Mouse (Mus musculus) kidney, embryonic 15.5 days (tissue): ENCODE data around the gene Itpa. TPM values are rescaled to one million over a fixed set of nuclear protein-coding genes. Genes with fewer than 3 reads are reported as not detected.

ENCODE experiments used
- ATAC-seq: fragments of 200-750 bp; cut with Nextera tagmentation; replicated peaks from 2 replicates; pipeline ENCODE4 v1.8.0; 2017; ENCODE audit warnings: moderate TSS enrichment; ENCODE audit not compliant: low FRiP score
- H3K27ac ChIP-seq: fragments of 300-500 bp; sonication (generic); 2 replicates; pipeline ENCODE4 v1.5.1; 2015; ENCODE audit warnings: mild to moderate bottlenecking, inconsistent platforms
- H3K27me3 ChIP-seq: fragments of 300-500 bp; sonication (generic); 2 replicates; pipeline ENCODE4 v1.6.1; 2015; ENCODE audit warnings: inconsistent platforms
- H3K36me3 ChIP-seq: fragments of 300-500 bp; sonication (generic); 2 replicates; pipeline ENCODE4 v1.6.1; 2015; ENCODE audit warnings: inconsistent platforms
- H3K4me1 ChIP-seq: fragments of 300-500 bp; sonication (generic); 2 replicates; pipeline ENCODE4 v1.6.1; 2015; ENCODE audit warnings: inconsistent platforms
- H3K4me2 ChIP-seq: fragments of 300-500 bp; sonication (generic); 2 replicates; pipeline ENCODE4 v1.6.1; 2015; ENCODE audit warnings: moderate library complexity, mild to moderate bottlenecking, inconsistent platforms
- H3K4me3 ChIP-seq: fragments of 300-500 bp; sonication (generic); replicated peaks from 2 replicates; pipeline ENCODE4 v1.5.1; 2015; ENCODE audit warnings: mild to moderate bottlenecking, inconsistent platforms
- H3K9ac ChIP-seq: fragments of 300-500 bp; sonication (generic); 2 replicates; pipeline ENCODE4 v1.6.1; 2015; ENCODE audit warnings: mild to moderate bottlenecking, inconsistent platforms
- H3K9me3 ChIP-seq: fragments of 300-500 bp; sonication (generic); replicated peaks from 2 replicates; pipeline ENCODE4 v1.6.1; 2016; ENCODE audit warnings: inconsistent platforms
- WGBS: fragments of 180-500 bp; shearing (Covaris S2); methylation state at CpG from one replicate; pipeline ENCODE4 v1.1.7; 2015; ENCODE audit warnings: mixed read lengths; 5-methylcytosine and 5-hydroxymethylcytosine counted together
- polyA plus RNA-seq: library from polyadenylated mRNA; unstranded; fragments of >200 nt; fragmentation: Nextera tagmentation; extraction: Ambion mirVana; gene quantifications from 2 replicates; pipeline ENCODE4 v1.2.1, GENCODE M21; 2015

The Itpa gene
- polyA plus RNA-seq, 1 experiment from 2014 or later = 120 TPM

DNA sequence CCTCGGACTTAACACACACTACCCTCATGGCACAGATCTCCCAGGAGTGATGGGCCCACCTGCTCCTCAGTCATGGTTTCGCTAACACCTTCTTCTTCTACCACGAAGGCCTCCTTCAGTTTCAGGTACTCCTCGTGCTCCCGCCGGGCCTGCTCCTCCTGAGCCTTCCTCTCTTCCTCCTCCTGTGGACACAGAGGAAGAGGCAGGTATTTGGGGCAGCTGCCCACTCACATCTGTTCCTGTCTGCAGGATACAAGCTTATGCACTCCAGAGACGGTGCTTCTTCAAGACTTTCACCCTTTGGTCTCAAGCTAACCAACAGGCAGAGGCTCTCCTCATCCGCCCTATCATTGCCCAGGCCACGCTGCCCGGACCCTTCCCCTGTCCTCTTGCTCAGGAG lies 8.9 kb upstream of the Itpa start:
- no peak overlapping the region for H3K4me2 ChIP-seq
- peaks cover 12% of the 10 kb centered on the region for H3K4me1 ChIP-seq
- H3K27me3 ChIP-seq = no peaks in the 10 kb centered on the region
- no peak for ATAC-seq
- no peaks in the 10 kb centered on the region for H3K9me3 ChIP-seq
- H3K36me3 ChIP-seq = peaks cover 91% of the 10 kb centered on the region
- H3K27ac ChIP-seq = no peak overlapping the region
- 96% methylated on average over 10 of the region's 10 CpGs for WGBS
- H3K9ac ChIP-seq = no peak overlapping the region
- H3K4me3 ChIP-seq = no peak overlapping the region

DNA sequence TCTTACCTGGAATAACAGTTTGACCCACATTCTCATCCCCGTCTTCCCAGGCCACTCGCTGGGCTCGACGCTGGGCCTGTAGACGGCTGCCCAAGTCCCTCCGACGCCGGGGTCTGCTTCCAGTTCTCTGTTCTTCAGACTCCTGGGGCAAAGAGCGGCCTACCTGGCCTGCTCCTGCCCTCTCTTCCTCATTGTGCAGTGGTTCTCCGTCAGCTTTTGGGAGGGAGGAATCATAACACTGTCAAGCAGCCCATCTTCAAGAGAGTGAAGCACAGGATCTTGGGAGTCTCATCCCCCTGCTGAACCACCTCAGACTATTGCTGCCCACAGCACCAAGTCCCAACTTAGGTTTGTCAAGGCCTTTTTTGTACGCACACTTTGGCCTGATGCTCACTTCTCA lies 4.1 kb upstream of the Itpa start:
- Histone ChIP-seq H3K9me3 (no peaks in the 10 kb centered on the region), H3K36me3 (peaks cover 42% of the 10 kb centered on the region), H3K27me3 (no peaks in the 10 kb centered on the region), H3K9ac (peak overlapping the region; percentile 81), H3K4me1 (peaks cover 31% of the 10 kb centered on the region), H3K27ac (peak overlapping the region; percentile 99; the same call in 1 of the 2 replicates), H3K4me2 (peak overlapping the region; percentile 70), H3K4me3 (peak overlapping the region; percentile 67; the same call in 1 of the 2 replicates)
- ATAC-seq = no peak
- 86% methylated on average over 11 of the region's 11 CpGs for WGBS

DNA sequence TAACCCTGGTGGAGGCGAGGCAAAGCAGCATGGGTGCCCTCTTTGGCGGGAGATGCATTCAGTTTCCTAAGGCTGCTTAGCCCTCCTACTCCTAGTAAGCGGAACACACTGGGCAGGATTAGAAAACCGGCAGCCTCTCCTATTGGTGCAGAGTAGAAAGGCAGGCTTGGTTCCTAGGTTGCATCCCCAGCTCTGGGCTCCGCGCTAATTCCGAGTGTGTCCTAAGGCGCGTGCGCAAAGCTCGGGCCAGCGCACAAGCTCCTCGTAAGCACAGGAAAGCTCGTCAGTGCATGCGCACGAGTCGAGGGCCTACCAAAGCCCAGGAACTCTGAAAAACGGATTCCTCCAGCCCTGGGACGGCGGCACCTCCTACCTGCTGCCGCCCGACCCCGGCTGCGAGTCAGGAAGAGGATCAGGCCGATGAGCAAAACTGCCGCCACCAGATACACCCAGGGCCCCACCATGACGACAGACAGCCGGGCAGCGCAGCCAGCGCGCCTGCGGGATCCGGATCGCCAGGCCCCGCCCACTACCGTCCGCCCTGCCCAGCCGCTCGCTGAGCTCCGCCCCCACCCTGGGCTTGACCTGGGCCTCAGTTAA lies 3.2 kb upstream of the Itpa start, which contains the start of gene Ddrgk1:
Gene Ddrgk1, minus strand, starts transcription at position 558 of the 600 bp plus-strand sequence.
- Histone ChIP-seq H3K27me3 (no peaks in the 10 kb centered on the region), H3K4me1 (peaks cover 38% of the 10 kb centered on the region), H3K9ac (peak within 1 kb of the TSS; percentile 81), H3K9me3 (no peaks in the 10 kb centered on the region), H3K27ac (peak within 1 kb of the TSS; percentile 99), H3K4me3 (peak within 1 kb of the TSS; percentile 67), H3K36me3 (peaks cover 34% of the 10 kb centered on the region), H3K4me2 (peak within 1 kb of the TSS; percentile 70)
- peak; percentile 96 for ATAC-seq
- WGBS = under 1% methylated on average over 40 of the region's 40 CpGs

DNA sequence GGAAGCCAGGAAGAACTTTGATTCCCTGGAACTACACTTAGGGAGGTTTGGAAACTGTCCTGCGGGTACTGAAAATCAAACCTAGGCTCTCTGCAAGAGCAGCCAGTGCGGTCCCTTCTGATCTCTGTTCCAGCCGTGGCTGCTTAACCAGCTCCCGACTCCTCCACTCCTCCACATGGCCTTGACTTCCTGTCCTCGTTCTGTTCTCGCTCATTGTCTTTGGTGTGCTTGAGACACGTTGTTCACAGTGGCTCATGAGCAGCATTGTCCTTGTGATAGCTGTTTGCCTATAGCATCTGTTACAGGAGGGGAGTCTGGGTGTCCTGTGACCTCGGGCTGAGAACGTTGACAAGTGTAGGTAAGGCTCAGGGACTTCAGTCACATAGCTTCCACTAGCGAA lies 9.8 kb downstream of the Itpa start:
- no peaks in the 10 kb centered on the region for H3K4me1 ChIP-seq
- H3K4me2 ChIP-seq = no peak overlapping the region
- H3K9me3 ChIP-seq = no peaks in the 10 kb centered on the region
- no peak overlapping the region for H3K4me3 ChIP-seq
- H3K27ac ChIP-seq = no peak overlapping the region
- no peak for ATAC-seq
- H3K36me3 ChIP-seq = peaks cover 98% of the 10 kb centered on the region
- no peak overlapping the region for H3K9ac ChIP-seq
- no peaks in the 10 kb centered on the region for H3K27me3 ChIP-seq
- WGBS = 42% methylated on average over 10 of the region's 10 CpGs

DNA sequence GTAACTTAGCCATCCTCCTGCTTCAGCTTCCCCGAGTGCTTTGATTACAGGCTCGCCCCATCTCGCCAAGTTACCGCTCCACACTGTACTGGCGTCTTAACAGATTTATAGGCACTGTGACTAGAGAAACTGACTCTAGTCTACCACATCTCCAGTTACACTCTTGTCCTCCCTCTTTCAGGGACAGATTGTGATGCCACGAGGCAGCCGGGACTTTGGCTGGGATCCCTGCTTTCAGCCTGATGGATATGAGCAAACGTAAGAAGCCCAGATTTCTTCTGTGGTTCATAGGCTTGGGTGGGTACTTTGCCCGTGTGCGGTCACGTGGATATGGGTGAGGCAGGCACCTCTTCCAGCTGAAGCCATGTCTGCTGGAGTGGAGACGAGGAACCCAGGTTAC lies 11.7 kb downstream of the Itpa start:
- Histone ChIP-seq H3K4me3 (no peak overlapping the region), H3K27me3 (no peaks in the 10 kb centered on the region), H3K4me2 (no peak overlapping the region), H3K9ac (no peak overlapping the region), H3K9me3 (no peaks in the 10 kb centered on the region), H3K27ac (no peak overlapping the region), H3K36me3 (peaks cover 96% of the 10 kb centered on the region), H3K4me1 (no peaks in the 10 kb centered on the region)
- 75% methylated on average over 12 of the region's 12 CpGs for WGBS
- ATAC-seq = no peak

DNA sequence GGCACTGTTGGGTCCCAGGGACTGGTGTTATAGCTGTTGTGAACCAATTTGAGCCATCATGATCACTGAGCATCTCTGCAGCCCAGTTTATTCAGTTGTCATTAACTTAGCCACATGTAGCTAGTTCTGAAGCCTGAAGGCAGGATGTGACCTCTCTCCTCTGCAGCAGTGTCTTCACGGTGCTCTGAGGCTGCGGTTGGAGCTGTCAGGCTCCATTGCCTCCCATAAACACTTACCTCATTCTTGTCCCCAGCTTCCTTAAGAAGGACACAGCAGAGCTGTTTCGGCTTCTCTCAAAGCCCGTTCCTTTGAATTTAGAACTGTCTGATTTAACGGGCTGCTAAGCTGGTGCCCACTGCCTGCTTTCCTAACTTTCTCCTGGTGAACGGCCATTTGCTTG lies 12.5 kb downstream of the Itpa start:
- peak overlapping the region; percentile 15 for H3K27ac ChIP-seq
- peak; percentile 79 for ATAC-seq
- H3K4me2 ChIP-seq = no peak overlapping the region
- WGBS = 53% methylated on average over 6 of the region's 6 CpGs
- H3K27me3 ChIP-seq = no peaks in the 10 kb centered on the region
- H3K36me3 ChIP-seq = peaks cover 89% of the 10 kb centered on the region
- H3K9ac ChIP-seq = no peak overlapping the region
- H3K9me3 ChIP-seq = no peaks in the 10 kb centered on the region
- H3K4me1 ChIP-seq = no peaks in the 10 kb centered on the region
- H3K4me3 ChIP-seq = no peak overlapping the region

DNA sequence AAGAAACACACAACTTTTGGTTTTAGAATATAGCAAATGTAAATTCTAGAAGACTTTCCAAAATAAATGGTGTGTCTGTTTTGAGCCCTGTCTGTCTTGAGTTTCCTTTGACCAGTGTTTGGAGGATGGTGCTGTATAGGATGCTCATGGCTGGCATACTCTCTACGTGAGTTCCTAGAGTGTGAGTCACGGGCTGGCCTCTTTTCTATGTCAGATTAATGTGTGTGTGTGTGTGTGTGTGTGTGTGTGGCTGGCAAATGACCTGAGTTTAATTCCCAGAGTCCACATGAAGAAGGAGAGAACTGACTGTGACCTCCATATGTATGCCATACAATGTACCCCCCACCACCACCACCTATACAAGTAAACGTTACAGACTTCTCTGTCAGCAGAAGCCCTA lies 14.1 kb downstream of the Itpa start:
- ATAC-seq = no peak
- Histone ChIP-seq H3K27me3 (no peaks in the 10 kb centered on the region), H3K27ac (no peak overlapping the region), H3K9me3 (no peaks in the 10 kb centered on the region), H3K4me3 (no peak overlapping the region), H3K36me3 (peaks cover 72% of the 10 kb centered on the region), H3K4me1 (no peaks in the 10 kb centered on the region), H3K9ac (no peak overlapping the region), H3K4me2 (no peak overlapping the region)
- 84% methylated on average over 3 of the region's 3 CpGs for WGBS

DNA sequence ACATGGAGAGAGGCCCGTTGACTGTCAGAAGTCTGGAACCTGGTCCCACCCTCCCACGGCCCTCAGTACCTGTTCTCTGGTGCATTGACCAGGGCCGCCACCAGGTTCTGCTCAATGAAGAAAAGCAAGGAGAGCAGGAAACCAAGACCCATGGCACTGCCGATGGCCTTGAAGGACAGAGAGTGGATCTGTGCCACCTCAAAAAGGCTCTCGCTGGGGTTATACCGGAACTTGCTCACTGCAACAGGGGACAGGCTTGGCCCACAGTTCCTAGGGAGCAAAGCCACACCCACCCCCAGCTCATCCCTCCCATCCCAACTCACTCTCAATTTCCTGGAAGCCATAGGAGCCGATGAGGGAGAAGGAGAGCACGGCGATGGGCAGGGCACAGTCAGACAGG lies 18.0 kb downstream of the Itpa start:
- no peak for ATAC-seq
- H3K27me3 ChIP-seq = no peaks in the 10 kb centered on the region
- WGBS = 89% methylated on average over 9 of the region's 9 CpGs
- no peaks in the 10 kb centered on the region for H3K4me1 ChIP-seq
- H3K9me3 ChIP-seq = no peaks in the 10 kb centered on the region
- H3K27ac ChIP-seq = no peak overlapping the region
- no peak overlapping the region for H3K4me2 ChIP-seq
- no peak overlapping the region for H3K4me3 ChIP-seq
- no peak overlapping the region for H3K9ac ChIP-seq
- peaks cover 33% of the 10 kb centered on the region for H3K36me3 ChIP-seq

DNA sequence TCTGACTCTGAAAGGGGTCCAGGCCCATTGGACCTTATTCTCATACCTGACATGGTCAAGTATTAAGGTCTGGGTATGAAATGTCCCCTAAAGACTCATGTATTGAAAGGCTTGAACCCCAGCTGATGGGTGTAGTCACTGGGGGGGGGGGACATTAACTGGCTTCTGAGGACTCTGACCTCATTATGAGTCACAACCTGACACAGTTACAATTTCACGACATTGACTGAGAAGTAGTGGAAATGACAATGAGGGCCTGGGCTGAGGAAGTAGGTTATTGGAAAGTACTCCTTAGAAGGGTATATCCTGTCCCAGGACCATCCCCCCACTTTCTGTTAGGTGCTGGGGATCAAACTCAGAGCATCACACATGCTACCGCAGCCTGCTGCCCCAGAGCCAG lies 21.6 kb downstream of the Itpa start:
- no peaks in the 10 kb centered on the region for H3K9me3 ChIP-seq
- H3K27ac ChIP-seq = no peak overlapping the region
- no peaks in the 10 kb centered on the region for H3K36me3 ChIP-seq
- H3K9ac ChIP-seq = no peak overlapping the region
- ATAC-seq = no peak
- no peaks in the 10 kb centered on the region for H3K27me3 ChIP-seq
- no peak overlapping the region for H3K4me2 ChIP-seq
- no peaks in the 10 kb centered on the region for H3K4me1 ChIP-seq
- WGBS = 77% methylated on average over 2 of the region's 2 CpGs
- H3K4me3 ChIP-seq = no peak overlapping the region

DNA sequence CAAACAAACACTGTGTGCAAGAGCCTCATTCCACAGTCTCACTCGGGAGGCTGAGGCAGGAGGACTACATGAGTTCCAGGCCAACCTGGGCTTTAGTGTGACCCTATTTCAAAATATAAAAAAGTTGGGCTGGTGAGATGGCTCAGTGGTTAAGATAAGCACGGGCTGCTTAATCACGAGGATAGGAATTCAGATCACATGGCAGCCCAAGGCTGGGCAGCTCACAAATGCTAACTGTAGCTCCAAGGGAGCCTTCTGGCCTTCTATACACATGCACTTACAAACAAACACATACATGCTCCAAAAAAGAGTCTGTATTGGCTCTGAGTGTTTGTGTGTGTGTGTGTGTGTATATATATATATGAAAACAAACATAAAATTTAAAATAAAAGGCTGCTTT lies 26.2 kb downstream of the Itpa start:
- H3K27ac ChIP-seq = no peak overlapping the region
- 40% methylated on average over 3 of the region's 3 CpGs for WGBS
- no peak overlapping the region for H3K4me3 ChIP-seq
- ATAC-seq = no peak
- no peak overlapping the region for H3K4me2 ChIP-seq
- no peak overlapping the region for H3K9ac ChIP-seq
- H3K36me3 ChIP-seq = no peaks in the 10 kb centered on the region
- H3K9me3 ChIP-seq = no peaks in the 10 kb centered on the region
- H3K4me1 ChIP-seq = peaks cover 19% of the 10 kb centered on the region
- H3K27me3 ChIP-seq = peaks cover 36% of the 10 kb centered on the region

DNA sequence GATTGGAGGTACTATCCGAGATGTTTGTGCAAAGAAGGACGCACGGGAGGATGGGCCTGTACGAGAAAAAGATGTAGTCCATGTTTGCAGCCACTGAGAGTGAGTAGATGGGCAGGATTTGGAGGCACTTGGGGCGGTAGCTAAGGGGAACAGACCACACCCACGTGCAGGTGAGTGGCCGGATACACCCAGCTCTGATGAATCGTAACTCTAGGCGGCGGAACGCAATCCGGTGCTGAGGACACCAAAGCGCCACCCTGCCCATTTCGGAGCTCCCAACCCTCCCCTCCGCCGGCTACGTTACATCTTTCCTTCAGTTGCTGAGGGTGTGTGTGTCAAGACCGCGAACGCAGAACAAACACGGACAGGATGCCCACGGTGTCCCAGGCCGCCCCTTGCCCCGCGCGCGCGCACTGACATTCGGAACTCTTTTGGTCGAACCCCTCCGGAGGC lies 29.3 kb downstream of the Itpa start:
- H3K9me3 ChIP-seq = no peaks in the 10 kb centered on the region
- no peak overlapping the region for H3K27ac ChIP-seq
- H3K4me3 ChIP-seq = peak overlapping the region; percentile 66
- H3K27me3 ChIP-seq = peaks cover 54% of the 10 kb centered on the region
- peak overlapping the region; percentile 56 for H3K9ac ChIP-seq
- H3K4me2 ChIP-seq = peak overlapping the region; percentile 100
- H3K36me3 ChIP-seq = no peaks in the 10 kb centered on the region
- H3K4me1 ChIP-seq = peaks cover 19% of the 10 kb centered on the region
- peak; percentile 70 for ATAC-seq
- WGBS = under 1% methylated on average over 31 of the region's 31 CpGs

DNA sequence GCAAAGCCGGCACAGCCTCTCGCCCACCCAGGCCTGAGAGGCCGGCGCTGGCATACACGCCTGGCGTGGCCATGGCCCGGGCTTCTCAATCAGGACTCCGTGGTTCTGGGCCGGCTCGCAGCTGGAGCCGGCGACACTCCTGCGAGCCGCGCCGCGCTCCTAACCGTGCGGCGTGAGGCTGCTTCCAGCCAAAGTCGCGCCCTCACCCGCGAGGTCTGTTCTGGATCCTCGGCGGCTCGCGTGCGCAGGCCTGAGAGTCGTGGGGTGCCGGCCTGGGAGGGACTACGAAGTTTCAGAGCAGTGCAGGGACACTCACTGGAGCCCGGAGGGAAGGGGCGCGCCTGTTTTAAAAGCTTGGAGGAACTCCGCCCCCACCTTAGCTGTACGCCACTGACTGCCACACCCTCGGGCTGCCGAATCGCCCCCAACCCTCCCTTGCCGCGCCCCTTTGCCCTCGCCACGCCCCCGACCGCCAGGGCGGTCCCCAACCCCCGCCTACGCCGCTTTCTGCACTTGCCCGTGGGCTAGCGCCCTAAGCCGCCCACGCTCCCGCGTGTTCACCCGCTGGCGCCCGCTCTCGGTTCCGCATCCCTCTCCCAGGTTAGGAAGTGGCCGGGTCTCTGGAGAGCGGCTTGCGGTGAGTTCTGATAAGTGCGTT lies 29.9 kb downstream of the Itpa start, which contains the start of gene Slc4a11:
Gene Slc4a11, minus strand, starts transcription at position 367 of the 658 bp plus-strand sequence.
- no peaks in the 10 kb centered on the region for H3K36me3 ChIP-seq
- H3K4me1 ChIP-seq = peaks cover 19% of the 10 kb centered on the region
- peak within 1 kb of the TSS; percentile 56 for H3K9ac ChIP-seq
- under 1% methylated on average over 64 of the region's 65 CpGs for WGBS
- H3K27ac ChIP-seq = no peak within 1 kb of the TSS
- peak within 1 kb of the TSS; percentile 100 for H3K4me2 ChIP-seq
- no peaks in the 10 kb centered on the region for H3K9me3 ChIP-seq
- H3K27me3 ChIP-seq = peaks cover 54% of the 10 kb centered on the region
- ATAC-seq = peak; percentile 64
- peak within 1 kb of the TSS; percentile 66 for H3K4me3 ChIP-seq
